Mouse (Mus musculus): ENCODE measurements at regions not wholly inside any gene's neighbourhood (a gene's known extent, or its start where the extent isn't known, plus 50 kb on each side); places are given as distances from the start of the nearest gene placed in this dataset.
A peak's percentile ranks its signal among the peaks of the same experiment; 100 is the strongest.

DNA sequence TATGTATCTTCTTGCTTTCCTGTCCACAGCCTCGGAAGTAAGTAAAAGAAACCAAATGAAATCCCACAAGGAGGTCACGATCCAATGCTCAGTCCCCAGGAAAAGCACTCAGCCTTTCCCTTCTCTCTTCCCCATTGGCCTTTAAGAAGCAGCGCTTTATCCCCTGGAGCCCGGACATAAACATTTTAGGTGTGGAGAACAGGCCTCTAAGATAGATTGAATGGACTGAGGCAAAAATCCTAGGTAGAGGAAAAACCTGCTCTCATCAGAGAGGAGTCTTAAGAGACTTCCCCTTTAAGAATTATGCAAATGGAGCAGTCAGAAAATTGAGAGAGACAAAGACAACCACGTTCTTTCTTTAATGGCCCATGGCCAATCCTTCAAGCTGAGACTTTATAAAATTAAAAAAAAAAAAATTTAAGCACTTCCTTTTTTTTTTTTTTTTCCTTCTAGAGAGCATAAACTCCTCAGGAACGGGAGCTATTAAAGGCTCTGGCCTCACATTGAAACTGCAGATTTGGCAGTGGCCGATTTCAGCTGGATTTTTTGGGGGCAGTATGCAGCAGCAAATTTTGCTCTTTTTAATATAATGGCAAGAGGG, 1020.5 kb downstream of the 9330182O14Rik start:
- no peak for DNase-seq

DNA sequence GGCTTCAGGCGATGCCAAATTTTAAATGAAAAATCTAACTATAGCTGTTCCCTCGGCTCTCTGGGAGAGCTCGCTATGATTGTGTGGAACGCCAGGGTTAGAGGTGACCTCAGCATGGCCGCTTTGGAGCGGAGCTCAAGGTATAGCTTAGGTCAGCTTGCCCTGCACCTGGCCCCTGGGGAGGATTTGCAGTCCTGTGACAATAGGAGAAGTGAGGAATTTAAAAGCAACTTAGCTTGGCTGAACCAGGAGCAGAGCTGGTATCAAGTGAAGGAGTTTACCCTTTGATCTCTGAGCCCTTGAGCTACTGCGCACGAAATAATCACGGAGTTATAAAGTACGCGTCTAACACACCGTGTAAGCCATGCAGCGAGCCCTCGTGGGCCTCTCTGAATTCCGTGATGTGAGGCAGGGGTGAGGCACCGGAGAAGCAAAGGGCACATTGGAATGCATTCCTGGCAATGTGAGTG, 1021.0 kb downstream of the 9330182O14Rik start:
- peak; percentile 18 to 35 for DNase-seq

DNA sequence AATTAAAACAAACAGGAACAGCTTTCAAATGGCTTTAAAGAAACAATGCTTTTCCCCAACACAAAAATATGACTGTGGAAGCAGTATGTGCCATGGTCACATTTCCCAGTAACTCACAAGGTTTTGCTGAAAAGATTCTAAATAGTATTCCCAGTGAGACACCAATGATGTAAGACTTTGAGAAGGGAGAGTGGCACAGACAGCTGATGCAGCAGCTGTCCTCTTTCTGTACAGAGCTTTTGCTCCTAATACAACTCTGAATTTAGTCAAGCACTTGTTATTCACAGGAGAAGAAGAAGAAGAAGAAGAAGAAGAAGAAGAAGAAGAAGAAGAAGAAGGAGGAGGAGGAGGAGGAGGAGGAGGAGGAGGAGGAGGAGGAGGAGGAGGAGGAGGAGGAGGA, 1023.6 kb downstream of the 9330182O14Rik start:
- DNase-seq, result no peak

DNA sequence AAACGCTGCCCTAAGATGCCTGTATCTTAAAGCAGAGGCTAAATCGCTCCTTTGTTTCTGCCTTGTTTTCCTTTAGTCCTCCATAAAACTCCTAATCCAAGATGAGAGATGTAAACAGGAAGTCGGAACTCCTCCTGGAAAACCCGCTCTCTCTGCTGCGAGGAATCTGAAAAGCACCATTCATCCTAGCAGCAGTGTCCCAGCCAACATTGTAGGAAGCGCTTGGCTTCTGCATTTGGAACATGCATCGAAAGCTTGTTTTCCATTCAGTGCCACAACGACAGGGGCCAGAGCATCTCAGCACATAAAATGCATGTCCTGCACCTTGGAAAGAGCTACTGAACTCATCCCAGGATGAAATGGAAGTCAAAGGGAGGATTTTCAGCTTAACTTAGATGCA, 1028.1 kb downstream of the 9330182O14Rik start:
- DNase-seq, result peak in 1 of 2 experiments; percentile 34

DNA sequence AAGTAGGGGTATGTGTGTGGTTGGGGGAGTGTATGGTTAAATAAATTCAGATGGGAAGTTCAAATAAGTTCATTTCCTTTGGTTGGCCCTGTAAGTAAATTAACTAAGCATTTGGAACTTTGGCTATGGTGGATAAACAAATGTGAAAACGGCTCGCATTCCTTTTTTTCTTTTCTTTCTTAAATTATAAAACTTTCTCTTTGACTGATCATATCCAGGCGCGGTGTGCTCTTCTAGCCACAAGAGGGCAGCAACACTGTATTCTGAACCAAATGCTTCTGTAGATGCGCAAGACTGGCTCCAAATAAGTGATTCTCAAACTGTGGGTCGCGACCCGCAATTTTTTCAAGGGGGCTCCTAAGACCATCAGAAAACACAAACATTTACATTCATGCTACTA, 1028.6 kb downstream of the 9330182O14Rik start:
- peak; percentile 70 to 73 for DNase-seq

DNA sequence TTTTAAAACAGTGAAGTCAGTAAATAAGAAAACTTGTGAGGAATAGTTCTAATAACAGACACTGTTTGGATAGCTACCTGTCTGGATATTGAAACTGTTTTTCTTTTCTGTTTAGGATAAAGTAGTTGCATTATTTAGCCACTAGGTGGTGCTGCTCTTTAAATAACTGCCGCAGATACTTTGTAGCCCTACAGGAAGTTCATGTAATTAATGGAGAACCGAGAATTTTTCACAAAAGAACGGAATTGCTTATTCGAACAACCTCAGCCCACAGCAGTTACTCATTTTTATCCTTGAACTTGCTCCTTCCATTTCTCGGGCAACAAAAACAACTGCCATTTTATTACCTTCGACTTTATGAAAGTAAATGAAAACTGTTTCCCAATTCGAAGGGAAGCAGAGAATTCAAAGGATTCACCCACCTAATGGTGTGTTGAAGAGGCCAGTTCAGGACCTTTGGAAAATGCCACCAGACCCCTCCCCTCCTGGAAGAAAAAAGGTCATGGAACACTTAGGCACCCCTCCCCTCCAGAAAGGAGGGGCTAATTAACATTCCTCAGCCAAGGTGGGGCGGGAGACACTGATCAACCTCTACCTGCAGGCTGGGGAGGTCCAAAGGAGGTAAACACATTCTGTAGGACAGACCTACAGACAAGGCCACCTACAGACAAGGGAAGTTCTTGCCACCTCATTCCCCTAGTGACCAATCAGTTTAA, 1029.6 kb downstream of the 9330182O14Rik start:
- DNase-seq, result peak; percentile 20 to 59

DNA sequence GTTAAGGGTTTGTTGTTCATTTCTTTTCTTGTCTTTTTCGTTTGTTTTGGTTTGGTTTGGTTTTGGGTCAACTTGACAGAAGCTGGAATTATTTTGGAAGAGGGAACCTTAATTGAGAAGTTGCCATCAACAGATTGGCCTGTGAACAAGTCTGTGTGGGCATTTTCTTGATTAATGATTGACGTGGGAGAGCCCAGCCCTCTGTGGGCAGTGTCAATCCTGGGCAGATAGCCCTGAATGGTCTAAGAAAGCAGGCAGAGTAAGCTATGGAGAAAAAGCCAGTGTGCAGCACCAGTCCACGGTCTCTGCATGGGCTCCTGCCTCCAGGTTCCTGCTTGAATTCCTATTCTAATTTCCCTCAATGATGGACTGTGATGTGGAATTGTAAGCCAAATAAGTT, 1031.4 kb downstream of the 9330182O14Rik start:
- no peak for DNase-seq

DNA sequence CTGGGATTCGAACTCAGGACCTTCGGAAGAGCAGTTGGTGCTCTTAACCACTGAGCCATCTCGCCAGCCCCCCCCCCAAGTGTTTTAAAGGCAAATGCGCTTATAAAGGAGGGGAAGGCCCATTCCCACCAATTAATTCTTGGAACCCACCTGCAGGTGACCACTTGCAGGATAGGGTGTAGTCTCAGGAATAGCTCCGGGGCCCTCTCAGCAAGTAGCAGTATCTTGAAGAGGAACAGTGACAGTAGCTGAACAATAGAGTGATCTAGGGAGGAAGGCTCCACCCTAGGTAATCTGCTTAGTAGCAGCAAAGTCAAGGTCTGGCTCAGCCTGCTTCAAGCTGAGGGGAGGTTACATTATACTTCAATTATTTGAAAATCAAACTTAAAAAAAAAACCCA, 1056.6 kb downstream of the 9330182O14Rik start:
- DNase-seq, result no peak

DNA sequence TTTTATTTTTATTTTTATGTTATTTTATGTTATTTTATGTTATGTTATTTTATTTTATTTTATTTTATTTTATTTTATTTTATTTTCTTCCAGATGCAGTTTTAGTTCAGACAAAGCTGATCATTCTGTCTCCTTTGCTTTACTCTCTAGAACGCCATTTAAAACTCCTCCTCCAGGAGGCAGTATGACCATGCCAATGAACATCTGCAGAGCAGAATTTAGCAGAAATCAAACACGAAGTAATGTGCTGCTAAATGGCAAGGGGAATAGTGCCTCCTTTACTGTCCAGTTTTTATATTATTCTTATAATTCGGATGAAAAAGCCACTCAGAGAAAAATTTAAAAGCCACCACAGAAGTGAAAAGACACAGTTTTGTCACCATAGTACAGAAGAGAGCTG, 1059.1 kb downstream of the 9330182O14Rik start:
- peak; percentile 88 for DNase-seq

DNA sequence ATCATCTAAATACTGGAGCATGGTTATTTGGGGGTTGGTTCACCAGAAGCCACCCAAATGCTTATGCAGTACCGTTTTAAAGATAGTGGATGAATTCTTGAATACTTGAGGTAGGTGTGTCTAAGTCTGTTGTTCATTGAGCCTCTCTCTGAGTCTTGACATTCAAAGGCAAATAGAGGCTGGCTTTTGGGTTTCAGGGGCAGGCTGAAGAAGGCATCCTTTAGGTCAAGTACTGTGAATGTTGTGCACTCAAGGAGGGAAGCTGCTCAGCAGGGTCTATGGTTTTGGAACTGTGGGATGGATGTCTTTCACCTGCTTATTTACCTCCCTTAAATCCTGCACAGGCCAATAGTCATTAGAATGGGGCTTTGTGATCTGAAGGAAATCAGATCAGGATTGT, 1089.6 kb downstream of the 9330182O14Rik start:
- DNase-seq, result no peak

DNA sequence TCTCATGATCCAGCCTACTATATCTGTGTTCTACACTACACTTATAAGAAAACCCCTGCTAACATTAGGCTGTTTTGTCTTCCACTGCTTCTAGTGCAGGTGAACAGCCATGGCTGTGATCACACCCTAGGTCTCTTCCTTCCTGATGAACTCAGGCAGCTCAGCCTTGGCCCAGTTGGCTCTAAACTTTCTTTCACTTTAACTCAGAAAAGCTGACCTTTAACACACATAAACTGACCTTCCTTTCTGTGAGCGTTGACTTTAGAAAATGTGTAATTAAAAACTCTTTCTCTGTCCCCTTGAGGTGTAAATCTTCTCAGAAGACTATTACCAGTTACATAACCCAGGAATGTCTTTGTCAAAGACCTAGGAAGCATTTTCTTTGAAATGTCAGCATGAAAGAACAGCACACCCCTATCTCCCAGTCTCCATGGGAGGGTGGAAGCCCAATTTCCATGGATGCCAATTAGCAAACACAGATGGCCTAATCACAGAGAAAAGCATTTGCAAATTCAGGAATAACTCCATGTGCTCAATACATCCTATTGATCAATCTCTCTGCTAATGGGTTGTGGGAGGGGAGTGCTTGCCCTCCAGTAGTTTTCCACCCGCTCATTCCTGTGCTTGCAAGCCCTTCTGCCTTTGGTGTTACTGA, 1098.4 kb downstream of the 9330182O14Rik start:
- no peak for DNase-seq

Measured in cerebellum, postnatal 14 days (tissue).